Mouse (Mus musculus) E14TG2a.4 (cell line): ENCODE data around the gene Per3.

ENCODE experiments used
- H3K27me3 ChIP-seq: 2 replicates; pipeline ENCODE4 v1.6.1; 2014; ENCODE audit warnings: low read length, control low read depth; ENCODE audit not compliant: insufficient read depth
- H3K36me3 ChIP-seq: 2 replicates; pipeline ENCODE4 v1.6.1; 2014; ENCODE audit warnings: low read length, control low read depth; ENCODE audit not compliant: insufficient read depth
- H3K4me1 ChIP-seq: replicated peaks from 2 replicates; pipeline ENCODE4 v1.6.1; 2014; ENCODE audit warnings: low read depth, low read length, control low read depth
- H3K4me3 ChIP-seq: replicated peaks from 2 replicates; pipeline ENCODE4 v1.5.1; 2014; ENCODE audit warnings: mild to moderate bottlenecking, low read length
- H3K9me3 ChIP-seq: 2 replicates; pipeline ENCODE4 v1.6.1; 2014; ENCODE audit warnings: low read length, control low read depth
- CTCF ChIP-seq: conservative IDR thresholded peaks from 2 replicates; pipeline ENCODE4 v1.5.1; 2014; ENCODE audit warnings: low read length
- NANOG ChIP-seq: IDR thresholded peaks from 2 replicates; pipeline ENCODE4 v1.6.1; 2014; ENCODE audit warnings: borderline replicate concordance, low read length, mixed read lengths
- POU5F1 ChIP-seq: IDR thresholded peaks from 2 replicates; pipeline ENCODE4 v1.6.1; 2014; ENCODE audit warnings: low read length, borderline replicate concordance

Gene Per3

GRCm38 (mm10) chr4:150979455-150979854 is 65.0 kb downstream of the Per3 start:
- no peaks in the 10 kb centered on the region for H3K9me3 ChIP-seq
- H3K4me1 ChIP-seq, result peaks cover 16% of the 10 kb centered on the region
- H3K4me3 ChIP-seq, result no peak overlapping the region
- TF ChIP-seq CTCF (no peak), NANOG (no peak), POU5F1 (no peak)
- no peaks in the 10 kb centered on the region for H3K36me3 ChIP-seq
- peaks cover 8% of the 10 kb centered on the region; the same call in 1 of the 2 replicates for H3K27me3 ChIP-seq

DNA sequence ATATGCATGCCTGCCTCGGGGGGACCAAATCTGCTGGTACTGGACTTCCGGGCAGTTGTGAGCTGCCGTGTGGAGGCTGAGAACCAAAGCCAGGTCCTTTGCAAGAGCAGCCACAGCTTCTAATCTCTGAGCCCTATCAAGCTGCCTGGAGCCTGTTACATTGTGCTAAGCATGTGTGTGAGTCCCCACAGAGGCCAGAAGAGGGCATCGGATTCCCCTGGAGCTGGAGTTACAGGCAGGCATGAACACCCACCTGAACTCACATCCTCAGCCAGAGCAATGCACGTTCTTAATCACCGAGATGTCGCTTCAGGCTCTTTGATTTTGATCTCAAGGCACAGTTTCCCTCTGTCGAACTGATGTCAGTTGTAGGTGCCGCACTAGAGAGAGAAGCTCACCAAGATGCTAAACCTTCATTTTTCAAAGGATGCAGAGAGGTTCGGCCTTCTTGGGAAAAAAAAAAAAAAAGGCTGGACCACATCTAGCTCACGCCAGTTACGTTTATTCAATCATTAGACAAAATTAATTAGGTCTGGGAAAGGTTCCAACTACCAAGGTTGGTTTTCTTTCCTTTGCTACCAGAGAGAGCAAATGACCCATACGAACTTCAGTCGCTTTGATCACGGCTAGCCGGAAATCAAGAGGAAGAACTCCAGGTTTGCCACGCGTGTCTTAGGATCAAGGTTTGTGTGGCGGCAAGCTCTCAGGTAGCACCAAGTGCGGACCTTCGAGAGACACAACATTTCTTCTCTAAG is 66.1 kb downstream of the Per3 start:
- peaks cover 8% of the 10 kb centered on the region; the same call in 1 of the 2 replicates for H3K27me3 ChIP-seq
- peaks cover 16% of the 10 kb centered on the region for H3K4me1 ChIP-seq
- no peaks in the 10 kb centered on the region for H3K36me3 ChIP-seq
- H3K4me3 ChIP-seq, result no peak overlapping the region
- TF ChIP-seq NANOG, result no peak
- TF ChIP-seq CTCF, result no peak; the same call in 1 of the 2 replicates
- TF ChIP-seq POU5F1, result no peak
- H3K9me3 ChIP-seq, result no peaks in the 10 kb centered on the region

DNA sequence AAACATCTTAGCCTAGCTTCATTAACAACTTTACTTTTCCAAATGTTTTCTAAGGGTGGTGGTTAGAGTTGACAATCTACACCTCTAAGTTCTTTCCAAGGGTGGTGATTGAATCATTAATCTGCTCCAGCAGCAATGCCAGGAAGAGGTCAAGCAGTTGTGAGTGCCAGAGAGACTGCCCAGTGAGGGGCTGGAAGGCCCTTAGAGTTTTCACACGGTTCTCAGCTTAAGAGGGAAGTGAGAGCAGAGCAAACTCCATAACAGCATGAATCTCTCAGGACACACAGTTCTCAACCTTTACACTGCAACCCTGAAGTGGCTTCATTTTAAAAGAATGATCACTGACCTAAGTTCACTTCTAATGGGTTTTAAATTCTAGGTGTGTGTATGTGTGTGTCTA is 69.3 kb downstream of the Per3 start:
- Histone ChIP-seq H3K4me1 (peaks cover 16% of the 10 kb centered on the region), H3K9me3 (no peaks in the 10 kb centered on the region), H3K27me3 (peaks cover 10% of the 10 kb centered on the region; the same call in 1 of the 2 replicates), H3K4me3 (no peak overlapping the region), H3K36me3 (no peaks in the 10 kb centered on the region)
- no peak for TF ChIP-seq CTCF
- no peak for TF ChIP-seq POU5F1
- no peak for TF ChIP-seq NANOG

DNA sequence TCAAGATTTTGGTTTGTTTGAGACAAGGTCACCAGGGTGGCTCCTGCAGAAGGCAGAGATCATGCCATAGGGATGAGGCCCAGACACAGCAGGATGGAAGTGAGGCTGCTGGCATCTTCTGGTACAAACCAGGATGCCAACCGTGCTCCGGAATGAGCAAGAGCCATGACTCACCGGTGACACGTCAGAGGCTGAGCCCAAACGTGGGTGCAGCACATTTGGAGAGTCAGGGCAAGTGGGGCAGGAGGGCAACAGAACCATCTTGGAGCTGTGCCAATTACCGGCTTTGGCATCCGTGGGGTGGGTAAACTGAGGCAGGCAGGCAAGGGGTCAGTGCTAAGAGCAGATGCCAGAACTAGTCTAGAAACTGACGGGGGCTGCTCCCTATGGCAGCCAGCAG is 71.2 kb downstream of the Per3 start:
- TF ChIP-seq NANOG (no peak), POU5F1 (no peak), CTCF (no peak)
- no peak overlapping the region for H3K4me3 ChIP-seq

DNA sequence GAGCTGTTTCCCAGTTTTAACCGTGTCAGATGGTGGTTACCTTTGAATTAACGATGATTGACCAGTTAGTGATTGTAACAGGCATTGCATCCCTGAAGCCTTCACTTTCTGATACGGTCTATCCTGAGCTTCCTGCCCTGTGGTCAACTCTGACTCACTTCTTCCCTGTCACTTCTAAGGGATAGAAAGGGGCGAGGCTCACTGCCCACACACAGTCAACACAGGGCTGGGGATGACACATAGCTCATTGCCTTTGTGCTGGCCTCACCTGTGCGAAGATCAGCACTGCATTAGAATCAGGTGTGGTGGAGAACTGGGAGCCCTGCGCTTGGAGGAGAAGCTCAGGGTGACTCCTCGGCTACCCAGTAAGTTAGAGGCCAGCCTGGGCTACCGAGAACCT is 75.5 kb downstream of the Per3 start:
- H3K4me3 ChIP-seq, result no peak overlapping the region
- peaks cover 36% of the 10 kb centered on the region for H3K4me1 ChIP-seq
- H3K36me3 ChIP-seq, result no peaks in the 10 kb centered on the region
- 0 out of 2 replicates have a peak, but pooled peaks cover 2% of the 10 kb centered on the region for H3K27me3 ChIP-seq
- no peak for TF ChIP-seq POU5F1
- no peak for TF ChIP-seq NANOG
- no peak for TF ChIP-seq CTCF
- H3K9me3 ChIP-seq, result no peaks in the 10 kb centered on the region

More for the DNA sequence above, 71.2 kb downstream of the Per3 start:
- Histone ChIP-seq H3K36me3 (no peaks in the 10 kb centered on the region), H3K9me3 (no peaks in the 10 kb centered on the region), H3K27me3 (0 out of 2 replicates have a peak, but pooled peaks cover 2% of the 10 kb centered on the region), H3K4me1 (peaks cover 23% of the 10 kb centered on the region)

DNA sequence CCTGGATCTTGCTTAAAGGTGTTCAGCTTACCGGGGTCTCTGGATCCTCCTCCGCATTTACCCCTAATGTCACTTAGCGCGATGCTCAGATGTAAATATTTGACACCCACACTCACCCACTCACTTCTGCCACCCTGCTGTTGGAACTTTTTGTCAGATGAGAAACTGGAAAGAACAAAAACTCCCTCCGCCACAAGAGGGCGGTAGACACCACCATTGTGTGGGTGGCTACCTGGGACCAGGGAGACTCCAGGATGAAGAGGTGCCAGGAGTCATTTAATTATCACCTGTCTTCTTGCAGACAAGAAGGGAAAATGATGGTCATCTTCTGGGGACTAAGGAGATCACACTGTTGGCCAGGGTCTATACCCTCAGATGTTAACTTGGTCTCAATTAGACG is 77.9 kb downstream of the Per3 start:
- TF ChIP-seq CTCF, result peak; percentile 81
- TF ChIP-seq POU5F1, result no peak
- Histone ChIP-seq H3K4me3 (no peak overlapping the region), H3K36me3 (no peaks in the 10 kb centered on the region), H3K9me3 (no peaks in the 10 kb centered on the region), H3K27me3 (0 out of 2 replicates have a peak, but pooled peaks cover 2% of the 10 kb centered on the region), H3K4me1 (peaks cover 40% of the 10 kb centered on the region)

DNA sequence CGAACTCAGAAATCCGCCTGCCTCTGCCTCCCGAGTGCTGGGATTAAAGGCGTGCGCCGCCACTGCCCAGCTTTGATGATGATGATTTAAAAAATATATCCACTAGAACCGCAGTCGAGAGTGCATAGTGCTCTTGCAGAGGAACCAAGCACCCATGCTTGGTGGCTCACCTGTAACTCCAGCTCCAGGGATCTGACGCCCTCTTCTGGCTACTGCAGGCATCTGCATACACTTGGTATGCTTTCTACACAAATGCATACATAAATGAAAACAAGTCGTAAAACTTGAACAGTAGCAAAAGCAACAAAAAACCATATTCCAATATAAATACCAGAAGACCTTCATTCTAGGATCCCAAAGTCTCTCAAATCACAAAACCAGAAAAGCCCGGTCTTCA is 78.9 kb downstream of the Per3 start:
- Histone ChIP-seq H3K4me3 (no peak overlapping the region), H3K27me3 (no peaks in the 10 kb centered on the region), H3K4me1 (peaks cover 40% of the 10 kb centered on the region), H3K36me3 (no peaks in the 10 kb centered on the region), H3K9me3 (no peaks in the 10 kb centered on the region)
- TF ChIP-seq NANOG (no peak), CTCF (peak; percentile 45)

DNA sequence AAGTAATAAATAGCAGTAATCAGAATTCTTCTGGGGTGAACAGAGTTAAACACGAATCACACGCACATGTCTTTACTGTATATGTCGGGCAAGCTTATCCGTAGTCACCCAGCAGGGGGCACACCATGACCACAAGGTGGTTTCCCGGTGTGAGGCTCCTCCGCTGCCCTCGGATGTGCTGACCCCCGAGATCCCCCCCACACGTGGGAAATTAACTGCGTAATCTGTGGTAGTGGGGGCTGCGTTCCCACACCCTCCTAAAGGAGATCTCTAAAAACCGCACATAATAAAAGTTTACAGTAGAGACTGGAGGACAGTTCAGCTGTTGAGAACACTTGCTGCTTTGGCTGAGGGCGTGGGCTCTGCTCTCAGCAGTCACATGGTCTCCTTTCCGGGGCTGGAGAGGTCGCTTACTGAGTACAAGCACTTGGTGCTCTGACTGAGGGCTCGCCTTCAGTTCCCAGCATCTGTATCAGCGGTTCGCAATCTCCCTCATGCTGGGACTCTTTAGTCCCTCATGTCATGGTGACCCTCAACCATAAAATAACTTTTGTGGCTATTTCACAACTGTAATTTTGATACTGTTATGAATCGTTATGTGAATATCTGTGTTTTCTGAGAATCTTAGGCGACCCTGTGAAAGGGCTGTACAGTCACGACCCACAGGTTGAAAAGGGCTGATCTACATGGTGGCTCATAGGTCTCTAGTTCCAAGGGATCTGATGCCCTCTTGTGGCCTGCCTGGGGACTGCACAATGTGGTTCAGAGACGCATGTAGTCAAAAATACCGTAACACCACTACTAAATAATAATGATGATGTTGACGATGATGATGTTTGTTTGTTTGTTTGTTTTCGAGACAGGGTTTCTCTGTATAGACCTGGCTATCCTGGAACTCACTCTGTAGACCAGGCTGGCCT is 79.6 kb downstream of the Per3 start:
- peak overlapping the region; percentile 62 for H3K4me3 ChIP-seq
- no peaks in the 10 kb centered on the region for H3K27me3 ChIP-seq
- TF ChIP-seq NANOG, result no peak
- no peak for TF ChIP-seq POU5F1
- peak; percentile 55 for TF ChIP-seq CTCF
- no peaks in the 10 kb centered on the region for H3K9me3 ChIP-seq
- peaks cover 40% of the 10 kb centered on the region for H3K4me1 ChIP-seq
- no peaks in the 10 kb centered on the region for H3K36me3 ChIP-seq
